Mouse (Mus musculus) retina, postnatal 1 day (tissue): ENCODE measurements around the gene Ndufb2.

Experiments
- DNase-seq: peaks from one replicate; pipeline ENCODE4 v3.0.0-alpha.2; 2012

Ndufb2 gene

GRCm38 (mm10) chr6:39580558-39580957 is 11.8 kb upstream of the Ndufb2 start:
- DNase-seq = no peak

GRCm38 (mm10) chr6:39581087-39581784 is 11.1 kb upstream of the Ndufb2 start:
- DNase-seq = no peak

GRCm38 (mm10) chr6:39585517-39585916 is 6.9 kb upstream of the Ndufb2 start, which contains the start of gene Gm42420:
TSS of gene Gm42420 (plus strand) at chr6:39585753.
- DNase-seq = no peak

GRCm38 (mm10) chr6:39591481-39591880 is 893 bp upstream of the Ndufb2 start:
- DNase-seq = no peak

- no peak for DNase-seq
Measured at GRCm38 (mm10) chr6:39600851-39601250, 8.5 kb downstream of the Ndufb2 start.

GRCm38 (mm10) chr6:39601828-39602227 is 9.5 kb downstream of the Ndufb2 start:
- DNase-seq = no peak

GRCm38 (mm10) chr6:39604565-39604964 is 12.2 kb downstream of the Ndufb2 start:
- DNase-seq = no peak

- no peak for DNase-seq
Measured at GRCm38 (mm10) chr6:39606056-39606455, 13.7 kb downstream of the Ndufb2 start.

GRCm38 (mm10) chr6:39606862-39607261 is 14.5 kb downstream of the Ndufb2 start:
- DNase-seq = no peak

- DNase-seq = no peak
Measured at GRCm38 (mm10) chr6:39607365-39607764, 15.0 kb downstream of the Ndufb2 start.

- DNase-seq = peak; percentile 6
Measured at GRCm38 (mm10) chr6:39610207-39610606, 17.8 kb downstream of the Ndufb2 start.

GRCm38 (mm10) chr6:39611296-39611695 is 18.9 kb downstream of the Ndufb2 start:
- no peak for DNase-seq
